ENCODE assay signal across 26 mouse cellular contexts in the genomic region with DNA sequence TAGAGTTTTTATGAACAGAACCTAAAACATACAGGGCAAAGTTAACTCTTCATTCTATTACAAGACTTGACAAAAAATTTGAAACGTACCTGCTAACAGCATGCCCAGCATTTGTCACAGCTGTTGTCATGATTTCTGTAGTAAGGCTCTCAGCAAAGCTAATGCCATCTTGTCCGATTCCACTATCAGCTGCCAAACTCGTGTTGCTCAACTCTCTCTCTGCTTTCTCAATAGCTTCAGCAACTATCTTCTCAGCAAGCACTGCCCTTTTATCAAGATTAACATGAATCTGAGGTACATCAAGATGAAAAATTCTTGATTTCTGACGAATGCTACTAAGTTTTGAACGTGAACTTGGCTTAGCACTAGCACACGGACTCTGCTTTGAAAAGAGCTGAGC. TPM values are rescaled to one million over a fixed set of nuclear protein-coding genes. Genes with fewer than 3 reads are reported as not detected.
DNase-seq lines count a peak whose midpoint lies in the region; ATAC-seq and TF ChIP-seq lines count a peak whose summit lies in the region.
"Had no signal": no experiment of that assay in that cellular context is flagged by ENCODE, and none has a peak within 500 bp of the region (broad histone marks: within the 10 kb centered on the region; RNA-seq: fewer than 3 reads in every experiment).

No protein-coding gene starts in this region.

- peak; percentile 19 for DNase-seq in adrenal gland, adult 8-10 months
- DNase-seq in adrenal gland, postnatal 4 days (ENCODE audit: low spot score in 2 of 2) = no peak
- DNase-seq in lung, postnatal 0 days (ENCODE audit: low spot score) = peak; percentile 12
- no peak for DNase-seq in lung, postnatal 14 days
- DNase-seq in adipocyte (ENCODE audit: low spot score) = peak; percentile 63
- DNase-seq: cerebellum, adult 11 months; cerebellum, adult 2 months; cerebellum, adult 9-11 months; cerebellum, postnatal 25 days; gastrocnemius, postnatal 25 days; heart, adult 18-20 months; heart, postnatal 10 days; heart, postnatal 36 days had no signal

- no peaks in the 10 kb centered on the region for H3K4me1 ChIP-seq in lung, postnatal 0 days (ENCODE audit: insufficient read depth, low read depth, low read length)
- H3K4me1 ChIP-seq: embryonic facial prominence, embryonic 12.5 days; embryonic facial prominence, embryonic 15.5 days; forebrain, embryonic 12.5 days; forebrain, embryonic 15.5 days; heart, embryonic 12.5 days; hindbrain, embryonic 10.5 days; hindbrain, embryonic 13.5 days; intestine, embryonic 15.5 days had no signal

- no peaks in the 10 kb centered on the region for H3K9me3 ChIP-seq in lung, postnatal 0 days (ENCODE audit: low read length)
- H3K9me3 ChIP-seq: embryonic facial prominence, embryonic 12.5 days; embryonic facial prominence, embryonic 15.5 days; forebrain, embryonic 12.5 days; forebrain, embryonic 15.5 days; heart, embryonic 12.5 days; heart, embryonic 15.5 days; hindbrain, embryonic 10.5 days; hindbrain, embryonic 13.5 days; intestine, embryonic 15.5 days had no signal

- H3K27me3 ChIP-seq in lung, postnatal 0 days (replicated peaks; ENCODE audit: insufficient read depth, low read length) = no peaks in the 10 kb centered on the region
- H3K27me3 ChIP-seq: embryonic facial prominence, embryonic 12.5 days; embryonic facial prominence, embryonic 15.5 days; forebrain, embryonic 12.5 days; forebrain, embryonic 15.5 days; heart, embryonic 12.5 days; heart, embryonic 15.5 days; hindbrain, embryonic 13.5 days; intestine, embryonic 15.5 days had no signal

- WGBS in lung, postnatal 0 days = 81% methylated on average over 6 of the region's 6 CpGs

- ATAC-seq in lung, postnatal 0 days = no peak
- no peak for ATAC-seq in CD4-positive, CD25-positive, alpha-beta regulatory T cell, adult 4 months
- no peak for ATAC-seq in monocyte, adult 5-6 weeks (replicated peaks; ENCODE audit: insufficient number of reproducible peaks, low FRiP score, low TSS enrichment, poor library complexity, severe bottlenecking)
- ATAC-seq: activated CD4-positive, CD25-positive, alpha-beta regulatory T cell, adult 4 months; forebrain, embryonic 15.5 days; hindbrain, embryonic 16.5 days; intestine, embryonic 15.5 days had no signal

- H3K4me2 ChIP-seq in lung, postnatal 0 days (replicated peaks; ENCODE audit: low read depth, low read length) = no peak overlapping the region
- H3K4me2 ChIP-seq: embryonic facial prominence, embryonic 12.5 days; embryonic facial prominence, embryonic 15.5 days; forebrain, embryonic 12.5 days; forebrain, embryonic 15.5 days; heart, embryonic 12.5 days; heart, embryonic 15.5 days; hindbrain, embryonic 13.5 days; intestine, embryonic 15.5 days had no signal

- no peak for TF ChIP-seq EP300 in lung, postnatal 0 days (IDR thresholded peaks at IDR 0.05)

- H3K27ac ChIP-seq in lung, postnatal 0 days (ENCODE audit: low read length) = no peak overlapping the region
- H3K27ac ChIP-seq: embryonic facial prominence, embryonic 12.5 days; embryonic facial prominence, embryonic 15.5 days; forebrain, embryonic 12.5 days; forebrain, embryonic 15.5 days; heart, embryonic 15.5 days; hindbrain, embryonic 10.5 days; hindbrain, embryonic 13.5 days; intestine, embryonic 15.5 days had no signal

- H3K9ac ChIP-seq in lung, postnatal 0 days (replicated peaks; ENCODE audit: low read depth) = no peak overlapping the region
- H3K9ac ChIP-seq: embryonic facial prominence, embryonic 12.5 days; embryonic facial prominence, embryonic 15.5 days; forebrain, embryonic 12.5 days; forebrain, embryonic 15.5 days; heart, embryonic 12.5 days; heart, embryonic 15.5 days; hindbrain, embryonic 13.5 days; intestine, embryonic 15.5 days had no signal

- peaks cover 22% of the 10 kb centered on the region for H3K36me3 ChIP-seq in lung, postnatal 0 days (ENCODE audit: insufficient read depth, low read length)

- H3K4me3 ChIP-seq in lung, postnatal 0 days (ENCODE audit: low read depth, low read length) = no peak overlapping the region
- H3K4me3 ChIP-seq: embryonic facial prominence, embryonic 12.5 days; embryonic facial prominence, embryonic 15.5 days; forebrain, embryonic 12.5 days; forebrain, embryonic 15.5 days; heart, embryonic 12.5 days; heart, embryonic 15.5 days; hindbrain, embryonic 10.5 days; hindbrain, embryonic 13.5 days; intestine, embryonic 15.5 days had no signal

- TF ChIP-seq CTCF in lung, postnatal 0 days (IDR thresholded peaks at IDR 0.05) = no peak

RNA-seq across cellular contexts. Expression of a gene that starts 26.8 kb away (rescaled TPM):
- 10 to 100 TPM; 53.8 to 63.1 (median 59.4) TPM for total RNA-seq in adrenal gland, adult 8-10 months (2022)
- 10 to 100 TPM; 51.0 to 53.9 TPM for total RNA-seq in adrenal gland, postnatal 4 days (2021)
- polyA plus RNA-seq in lung, postnatal 0 days (2015; fragmentation: Nextera tagmentation; extraction: Ambion mirVana) = 9.4 and 12.2 TPM in 2 replicates
- 10 to 100 TPM in 1 of 2 experiments, 1 to 10 TPM in 1; 9.8 to 14.7 TPM for polyA plus RNA-seq in CD4-positive, CD25-positive, alpha-beta regulatory T cell, adult 4 months (2017; shearing (Covaris generic))
- 23.1 to 41.9 TPM (median 32.7 TPM) in 3 replicates for total RNA-seq in monocyte, adult 5-6 weeks (2017)

Comparison
In these comparisons a context has a peak if more than half of its experiments do, and no peak if none do; other contexts are left out.
1. DNase-seq: peak in adrenal gland, adult 8-10 months (single experiment), lung, postnatal 0 days (single experiment) and adipocyte (single experiment); none in adrenal gland, postnatal 4 days (0 of 2) and lung, postnatal 14 days (single experiment).